Mouse (Mus musculus): ENCODE results near the gene Rhbdd2. TPM values are rescaled to one million over a fixed set of nuclear protein-coding genes. Genes with fewer than 3 reads are reported as not detected.

Rhbdd2 gene
- total and polyA plus RNA-seq, 3 experiments, result 3.7 to 21.3 (median 6.4) TPM

GRCm38 (mm10) chr5:135643869-135644268 lies 11.5 kb downstream of the Rhbdd2 start:
- H3K79me2 ChIP-seq (replicated peaks; ENCODE audit: control insufficient read depth, extremely low read depth, insufficient read depth, poor library complexity, severe bottlenecking), result no peaks in the 10 kb centered on the region
- no peak for TF ChIP-seq UBTF (IDR thresholded peaks at IDR 0.05; ENCODE audit: low read depth, low read length)
- TF ChIP-seq SMC3 (IDR thresholded peaks at IDR 0.05; ENCODE audit: low read depth, low read length), result no peak
- TF ChIP-seq KAT2A (IDR thresholded peaks at IDR 0.05; ENCODE audit: insufficient replicate concordance, low read length), result no peak
- no peak for TF ChIP-seq TCF12 (IDR thresholded peaks at IDR 0.05; ENCODE audit: low read depth, low read length)
- TF ChIP-seq RAD21 (IDR thresholded peaks at IDR 0.05; ENCODE audit: low read depth, low read length), result no peak
- no peak for TF ChIP-seq GABPA (IDR thresholded peaks at IDR 0.05; ENCODE audit: insufficient replicate concordance, low read depth, low read length)
- TF ChIP-seq RCOR1 (conservative IDR thresholded peaks at IDR 0.05; ENCODE audit: low read depth, low read length), result no peak
- TF ChIP-seq HCFC1 (IDR thresholded peaks at IDR 0.05; ENCODE audit: low read depth, low read length), result no peak
- TF ChIP-seq MYC (IDR thresholded peaks at IDR 0.05; ENCODE audit: low read depth, low read length), result no peak
- no peak for TF ChIP-seq ZMIZ1 (IDR thresholded peaks at IDR 0.05; ENCODE audit: low read depth, low read length)
- TF ChIP-seq E2F4 (IDR thresholded peaks at IDR 0.05; ENCODE audit: insufficient replicate concordance, low read depth, low read length), result no peak
- no peak for TF ChIP-seq SIN3A (IDR thresholded peaks at IDR 0.05; ENCODE audit: low read length)
- TF ChIP-seq EP300 (IDR thresholded peaks at IDR 0.05; ENCODE audit: low read length), result no peak
- no peak for TF ChIP-seq CTCF (conservative IDR thresholded peaks at IDR 0.05 in 1 of 2, IDR thresholded peaks at IDR 0.05 in 1 of 2; ENCODE audit: low read depth in 2 of 2, low read length in 2 of 2)
- no peak for TF ChIP-seq JUND (conservative IDR thresholded peaks at IDR 0.05; ENCODE audit: low read depth, low read length)
- H3K27me3 ChIP-seq (replicated peaks), result no peaks in the 10 kb centered on the region
- DNase-seq (ENCODE audit: extremely low read depth), result no peak
- no peak overlapping the region for H3K4me3 ChIP-seq (replicated peaks in 1 of 3; ENCODE audit: low read depth in 2 of 3, low read length in 2 of 3, poor library complexity in 1 of 3)
- H3K9me3 ChIP-seq (replicated peaks; ENCODE audit: low read length), result no peaks in the 10 kb centered on the region
- peaks cover 19 to 44% of the 10 kb centered on the region in 2 experiments for H3K36me3 ChIP-seq (replicated peaks in 1 of 2; ENCODE audit: control insufficient read depth in 1 of 2, insufficient read depth in 1 of 2, low read length in 1 of 2)
- peaks cover 0 to 12% of the 10 kb centered on the region in 2 experiments; a peak in 2 of 4 replicates for H3K4me1 ChIP-seq (ENCODE audit: control insufficient read depth in 1 of 2, insufficient read depth in 2 of 2)
- no peak overlapping the region for H3K9ac ChIP-seq (ENCODE audit: insufficient read depth, low read depth)
- dilution Hi-C loops (cut with MboI; ENCODE audit: extremely low pct_ligation_motif_present, extremely low pct_unique_long_range_greater_than_20kb, low sequenced_read_pairs), result no loop called here
- H3K27ac ChIP-seq (ENCODE audit: insufficient read depth, low read depth), result no peak overlapping the region
- H3K4me2 ChIP-seq (ENCODE audit: insufficient read depth, low read depth, poor library complexity, severe bottlenecking), result no peak overlapping the region
- in situ Hi-C loops (cut with MboI; ENCODE audit: low pct_ligation_motif_present, low pct_unique_long_range_greater_than_20kb, low sequenced_read_pairs), result no loop called here

- Histone ChIP-seq H3K4me1 (ENCODE audit: control insufficient read depth in 1 of 2, insufficient read depth in 2 of 2) (peaks cover 0 to 11% of the 10 kb centered on the region in 2 experiments; a peak in 2 of 4 replicates), H3K9ac (ENCODE audit: insufficient read depth, low read depth) (no peak overlapping the region), H3K9me3 (replicated peaks; ENCODE audit: low read length) (no peaks in the 10 kb centered on the region), H3K36me3 (replicated peaks in 1 of 2; ENCODE audit: control insufficient read depth in 1 of 2, insufficient read depth in 1 of 2, low read length in 1 of 2) (peaks cover 15 to 31% of the 10 kb centered on the region in 2 experiments), H3K4me2 (ENCODE audit: insufficient read depth, low read depth, poor library complexity, severe bottlenecking) (no peak overlapping the region), H3K27ac (ENCODE audit: insufficient read depth, low read depth) (no peak overlapping the region), H3K79me2 (replicated peaks; ENCODE audit: control insufficient read depth, extremely low read depth, insufficient read depth, poor library complexity, severe bottlenecking) (no peaks in the 10 kb centered on the region), H3K4me3 (replicated peaks in 1 of 3; ENCODE audit: low read depth in 2 of 3, low read length in 2 of 3, poor library complexity in 1 of 3) (no peak overlapping the region), H3K27me3 (replicated peaks) (no peaks in the 10 kb centered on the region)
- TF ChIP-seq UBTF (IDR thresholded peaks at IDR 0.05; ENCODE audit: low read depth, low read length) (no peak), PAX5 (IDR thresholded peaks at IDR 0.05; ENCODE audit: low read length) (no peak), MAZ (IDR thresholded peaks at IDR 0.05; ENCODE audit: low read depth, low read length) (no peak), MXI1 (IDR thresholded peaks at IDR 0.05; ENCODE audit: low read depth, low read length) (no peak), POLR2A (IDR thresholded peaks at IDR 0.05; ENCODE audit: low read depth, low read length) (no peak), USF1 (IDR thresholded peaks at IDR 0.05; ENCODE audit: low read depth, low read length) (no peak), USF2 (conservative IDR thresholded peaks at IDR 0.05; ENCODE audit: low read depth, low read length) (no peak), NRF1 (IDR thresholded peaks at IDR 0.05; ENCODE audit: low read depth, low read length) (no peak), IRF4 (IDR thresholded peaks at IDR 0.05; ENCODE audit: low read depth, low read length) (no peak), JUN (IDR thresholded peaks at IDR 0.05; ENCODE audit: insufficient read depth, low read depth, low read length) (no peak), MAFK (IDR thresholded peaks at IDR 0.05; ENCODE audit: insufficient replicate concordance, low read length) (no peak), TBP (conservative IDR thresholded peaks at IDR 0.05; ENCODE audit: low read depth, low read length) (no peak), ELF1 (IDR thresholded peaks at IDR 0.05; ENCODE audit: low read depth, low read length) (no peak), RAD21 (IDR thresholded peaks at IDR 0.05; ENCODE audit: low read depth, low read length) (no peak)
- dilution Hi-C loops (cut with MboI; ENCODE audit: extremely low pct_ligation_motif_present, extremely low pct_unique_long_range_greater_than_20kb, low sequenced_read_pairs), result no loop called here
- in situ Hi-C loops (cut with MboI; ENCODE audit: low pct_ligation_motif_present, low pct_unique_long_range_greater_than_20kb, low sequenced_read_pairs), result no loop called here
- no peak for DNase-seq (ENCODE audit: extremely low read depth)
Measured at GRCm38 (mm10) chr5:135645330-135645729, 12.9 kb downstream of the Rhbdd2 start.
